Mouse (Mus musculus) heart, postnatal 10 days (tissue): ENCODE results near the gene Zcchc24. TPM values are rescaled to one million over a fixed set of nuclear protein-coding genes. Genes with fewer than 3 reads are reported as not detected.

Source experiments
- DNase-seq, 2 experiments: peaks; one replicate each; pipeline ENCODE4 v3.0.0; 2021
- intact Hi-C: fragments of 180-260 bp; cut with DNase I; formaldehyde crosslinking; loops from one replicate; pipeline ENCODE4 v1.15.1; 2025
- total RNA-seq, 2 experiments: library from RNA; stranded (reverse); gene quantifications; 2 replicates each; pipeline ENCODE4 v1.2.3; 2021

The Zcchc24 gene
- total RNA-seq, 2 experiments from 2014 or later: 51.8 to 60.1 TPM

GRCm38 (mm10) chr14:25686983-25687901, 81.6 kb downstream of the Zcchc24 start:
- intact Hi-C loops: no loop called here
- peak; percentile 62 to 71 for DNase-seq

DNA sequence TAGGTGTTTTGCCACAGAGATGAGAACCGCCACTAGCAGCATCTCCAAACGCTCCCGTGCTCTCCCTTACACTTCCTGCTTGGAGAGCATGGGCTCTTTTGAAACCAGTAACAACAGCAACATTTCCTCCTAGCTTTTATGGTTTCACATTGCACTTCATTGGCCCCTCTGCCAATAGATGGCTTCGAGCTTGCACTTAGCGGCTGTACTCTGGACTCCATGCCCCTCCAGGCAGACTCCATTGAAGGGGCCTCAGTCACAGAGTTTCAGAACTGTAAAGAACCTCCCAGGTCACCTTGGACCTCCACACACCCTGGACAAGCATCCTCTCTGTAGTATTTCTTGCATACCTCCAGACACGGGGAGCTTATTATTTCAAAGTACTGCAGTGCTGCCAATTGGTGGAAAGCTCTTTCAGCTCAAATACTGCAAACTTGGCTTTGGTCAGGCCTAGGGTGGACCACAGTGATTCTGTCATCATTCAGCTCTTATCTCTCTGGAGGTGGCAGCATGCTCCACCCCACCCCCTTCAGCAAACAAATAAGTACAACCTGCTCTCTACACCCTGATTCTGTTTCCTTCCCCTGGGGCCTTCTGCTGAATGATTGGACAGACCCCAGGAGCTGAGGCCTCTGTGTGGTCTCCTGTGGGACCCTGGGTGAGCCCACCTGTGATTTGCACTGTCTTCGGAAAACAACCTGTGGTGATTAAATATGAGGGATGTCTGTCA, 82.5 kb downstream of the Zcchc24 start:
- intact Hi-C loops: no loop called here
- peak; percentile 52 to 60 for DNase-seq

DNA sequence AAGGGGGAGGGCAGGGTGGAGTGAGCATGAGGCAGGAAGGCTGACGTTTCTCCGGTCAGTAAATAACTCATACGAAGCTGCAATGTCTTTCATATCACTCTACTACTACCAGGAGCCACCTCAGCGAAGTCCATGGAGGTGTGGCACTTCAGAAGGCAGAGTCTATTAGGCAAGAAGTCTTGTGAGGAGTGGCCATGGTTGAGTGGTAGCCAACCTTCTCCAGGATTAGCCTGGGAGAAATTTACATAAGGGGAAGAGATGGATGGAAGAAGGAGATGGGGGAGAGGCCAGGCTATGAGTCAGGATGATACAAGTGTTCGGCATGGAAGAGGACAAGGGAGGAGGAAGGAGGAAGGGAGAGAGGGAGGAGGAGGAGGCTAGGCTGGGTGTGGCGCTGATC, 86.8 kb downstream of the Zcchc24 start:
- DNase-seq: no peak
- intact Hi-C loops: no loop called here

GRCm38 (mm10) chr14:25679625-25680024, 89.2 kb downstream of the Zcchc24 start:
- intact Hi-C loops: no loop called here
- no peak for DNase-seq

GRCm38 (mm10) chr14:25667587-25667986, 101.3 kb downstream of the Zcchc24 start:
- intact Hi-C loops: no loop called here
- no peak for DNase-seq

- intact Hi-C loops: no loop called here
- peak; percentile 75 to 80 for DNase-seq
These were observed 102.0 kb downstream of the Zcchc24 start for GRCm38 (mm10) chr14:25666668-25667376.

GRCm38 (mm10) chr14:25665314-25665970, 103.4 kb downstream of the Zcchc24 start:
- intact Hi-C loops: loop anchor here (2.0 kb wide), 1 partner anchor 29 kb away; the partner anchor contains the start of gene Ppif
- peak; percentile 31 to 47 for DNase-seq

DNA sequence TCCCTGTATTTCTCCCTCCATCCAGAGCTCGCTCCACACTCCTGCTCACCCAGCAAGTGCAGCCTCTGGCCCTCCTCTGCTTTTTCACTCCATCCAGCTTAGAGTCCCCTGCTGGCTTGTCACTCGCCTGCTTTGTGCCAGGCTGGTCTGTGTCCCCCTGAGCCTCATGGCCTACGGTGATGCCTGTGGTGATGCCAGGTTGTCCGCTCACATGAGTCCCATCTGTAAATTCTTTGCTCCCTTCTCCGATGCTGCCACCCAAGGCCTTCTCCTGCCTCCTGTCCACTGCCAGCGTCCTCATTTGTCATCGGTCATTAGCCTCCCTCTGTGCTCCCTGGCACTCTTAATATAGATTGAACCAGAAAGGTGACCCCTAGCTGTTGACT, 104.5 kb downstream of the Zcchc24 start:
- peak; percentile 32 to 43 for DNase-seq
- intact Hi-C loops: loop anchor here (2.0 kb wide), 1 partner anchor 30 kb away; the partner anchor contains the start of gene Ppif

GRCm38 (mm10) chr14:25663649-25664309, 105.1 kb downstream of the Zcchc24 start:
- DNase-seq: no peak
- intact Hi-C loops: loop anchor here (2.0 kb wide), 1 partner anchor 31 kb away; the partner anchor contains the start of gene Ppif

Other genes starting within 250 kb of the Zcchc24 start
- 100 to 1,000 TPM; 248 to 271 TPM for gene Ppif, start 74.9 kb downstream of the Zcchc24 start, total RNA-seq
- 10 to 100 TPM; 76.4 to 83.4 TPM for gene Anxa11, start 73.1 kb upstream of the Zcchc24 start, total RNA-seq
- gene Plac9a, start 134.1 kb upstream of the Zcchc24 start, total RNA-seq: 1 to 10 TPM; 4.0 to 6.3 TPM
- 1 to 10 TPM; 2.4 to 3.0 TPM for gene Tmem254a, start 158.6 kb upstream of the Zcchc24 start, total RNA-seq
- gene Cphx1, start 169.3 kb upstream of the Zcchc24 start, total RNA-seq: not detected
- gene Duxbl1, start 209.5 kb upstream of the Zcchc24 start, total RNA-seq: under 1 TPM; 0.17 to 0.62 TPM